Mouse (Mus musculus) right cerebral cortex, postnatal 25 days (tissue): ENCODE measurements around the gene Mdm2.

Source experiments
- DNase-seq: peaks from one replicate; pipeline ENCODE4 v3.0.0; 2022

The Mdm2 gene

GRCm38 (mm10) chr10:117666947-117667630 lies 43.5 kb downstream of the Mdm2 start:
- no peak for DNase-seq

- no peak for DNase-seq
Observed at GRCm38 (mm10) chr10:117666361-117666760, 44.2 kb downstream of the Mdm2 start.

GRCm38 (mm10) chr10:117665376-117666275 lies 44.9 kb downstream of the Mdm2 start:
- no peak for DNase-seq

GRCm38 (mm10) chr10:117664926-117665209 lies 45.7 kb downstream of the Mdm2 start:
- no peak for DNase-seq

GRCm38 (mm10) chr10:117664208-117664925 lies 46.2 kb downstream of the Mdm2 start:
- DNase-seq: no peak

- DNase-seq: no peak
Observed at GRCm38 (mm10) chr10:117663865-117664200, 46.7 kb downstream of the Mdm2 start.

- no peak for DNase-seq
Observed at GRCm38 (mm10) chr10:117663056-117663864, 47.3 kb downstream of the Mdm2 start.

- no peak for DNase-seq
Observed at GRCm38 (mm10) chr10:117662316-117663055, 48.1 kb downstream of the Mdm2 start.

GRCm38 (mm10) chr10:117659819-117660218 lies 50.7 kb downstream of the Mdm2 start:
- DNase-seq: no peak

- no peak for DNase-seq
Observed at GRCm38 (mm10) chr10:117659430-117659813, 51.1 kb downstream of the Mdm2 start.

GRCm38 (mm10) chr10:117658522-117659429 lies 51.8 kb downstream of the Mdm2 start:
- DNase-seq: no peak

GRCm38 (mm10) chr10:117657659-117658306 lies 52.8 kb downstream of the Mdm2 start:
- no peak for DNase-seq

- no peak for DNase-seq
Observed at GRCm38 (mm10) chr10:117656985-117657658, 53.4 kb downstream of the Mdm2 start.

GRCm38 (mm10) chr10:117656662-117656962 lies 53.9 kb downstream of the Mdm2 start:
- DNase-seq: no peak

- DNase-seq: no peak
Observed at GRCm38 (mm10) chr10:117655908-117656661, 54.5 kb downstream of the Mdm2 start.

- no peak for DNase-seq
Observed at GRCm38 (mm10) chr10:117655460-117655859, 55.1 kb downstream of the Mdm2 start.

- no peak for DNase-seq
Observed at GRCm38 (mm10) chr10:117654576-117655123, 55.9 kb downstream of the Mdm2 start.

- DNase-seq: no peak
Observed at GRCm38 (mm10) chr10:117653779-117654173, 56.8 kb downstream of the Mdm2 start.
